Mouse (Mus musculus) hindbrain, embryonic 16.5 days (tissue): ENCODE results near the gene Zfp526. TPM values are rescaled to one million over a fixed set of nuclear protein-coding genes. Genes with fewer than 3 reads are reported as not detected.

Source experiments
- ATAC-seq: fragments of 200-750 bp; cut with Nextera tagmentation; 2 replicates; pipeline ENCODE4 v1.8.0; 2017; ENCODE audit warnings: moderate TSS enrichment, moderate library complexity
- H3K27ac ChIP-seq: fragments of 300-500 bp; sonication (generic); 2 replicates; pipeline ENCODE4 v1.5.1; 2014; ENCODE audit warnings: low read depth, mild to moderate bottlenecking, control low read depth, low read length, moderate library complexity
- H3K27me3 ChIP-seq: fragments of 300-500 bp; sonication (generic); replicated peaks from 2 replicates; pipeline ENCODE4 v1.6.1; 2014; ENCODE audit warnings: low read length; ENCODE audit not compliant: control insufficient read depth, insufficient read depth
- H3K36me3 ChIP-seq: fragments of 300-500 bp; sonication (generic); 2 replicates; pipeline ENCODE4 v1.6.1; 2014; ENCODE audit warnings: mild to moderate bottlenecking, low read length, moderate library complexity, mixed read lengths; ENCODE audit not compliant: control insufficient read depth, insufficient read depth
- H3K4me1 ChIP-seq: fragments of 300-500 bp; sonication (generic); 2 replicates; pipeline ENCODE4 v1.6.1; 2014; ENCODE audit warnings: low read depth, low read length; ENCODE audit not compliant: control insufficient read depth, insufficient read depth
- H3K4me2 ChIP-seq: fragments of 300-500 bp; sonication (generic); 2 replicates; pipeline ENCODE4 v1.6.1; 2014; ENCODE audit warnings: mild to moderate bottlenecking, low read length, control low read depth, moderate library complexity
- H3K4me3 ChIP-seq: fragments of 300-500 bp; sonication (generic); 2 replicates; pipeline ENCODE4 v1.5.1; 2014; ENCODE audit warnings: mild to moderate bottlenecking, low read length, control low read depth, moderate library complexity
- H3K9ac ChIP-seq: fragments of 300-500 bp; sonication (generic); 2 replicates; pipeline ENCODE4 v1.6.1; 2014; ENCODE audit warnings: low read depth, mild to moderate bottlenecking, control low read depth, low read length, moderate library complexity
- H3K9me3 ChIP-seq: fragments of 300-500 bp; sonication (generic); 2 replicates; pipeline ENCODE4 v1.6.1; 2014; ENCODE audit warnings: mild to moderate bottlenecking, low read length, moderate library complexity; ENCODE audit not compliant: control insufficient read depth
- WGBS: fragments of 180-500 bp; shearing (Covaris S2); extraction: QIAGEN DNeasy Blood & Tissue Kit; methylation state at CpG from one replicate; pipeline ENCODE4 v1.1.7; 2014; 5-methylcytosine and 5-hydroxymethylcytosine counted together
- polyA plus RNA-seq: library from polyadenylated mRNA; unstranded; fragments of >200 nt; fragmentation: Nextera tagmentation; extraction: Ambion mirVana; gene quantifications from 2 replicates; pipeline ENCODE4 v1.2.1, GENCODE M21; 2015

The Zfp526 gene
- polyA plus RNA-seq = 1.6 and 1.8 TPM in 2 replicates

- ATAC-seq = peak; percentile 96
- Histone ChIP-seq H3K9me3 (no peaks in the 10 kb centered on the region), H3K27me3 (no peaks in the 10 kb centered on the region), H3K9ac (peak within 1 kb of the TSS; percentile 85), H3K4me2 (peak within 1 kb of the TSS; percentile 92), H3K4me3 (peak within 1 kb of the TSS; percentile 78), H3K36me3 (peaks cover 23% of the 10 kb centered on the region), H3K4me1 (peaks cover 27% of the 10 kb centered on the region), H3K27ac (peak within 1 kb of the TSS; percentile 91)
- WGBS = under 1% methylated on average over 44 of the region's 45 CpGs
Measured at GRCm38 (mm10) chr7:25221102-25221883, at the start of gene Zfp526. TSS of gene Zfp526 (plus strand) at chr7:25221425.

- H3K4me1 ChIP-seq = peaks cover 31% of the 10 kb centered on the region
Measured at GRCm38 (mm10) chr7:25172669-25173068, 48.6 kb upstream of the Zfp526 start.

GRCm38 (mm10) chr7:25174343-25174742, 46.9 kb upstream of the Zfp526 start:
- peak overlapping the region; percentile 34 for H3K27ac ChIP-seq
- 35% methylated on average over 10 of the region's 11 CpGs for WGBS
- H3K4me3 ChIP-seq = no peak overlapping the region
- H3K4me2 ChIP-seq = no peak overlapping the region; the same call in 1 of the 2 replicates
- peaks cover 34% of the 10 kb centered on the region for H3K4me1 ChIP-seq
- H3K9ac ChIP-seq = peak overlapping the region; percentile 48; the same call in 1 of the 2 replicates
- ATAC-seq = no peak
- H3K9me3 ChIP-seq = no peaks in the 10 kb centered on the region
- no peaks in the 10 kb centered on the region for H3K36me3 ChIP-seq
- no peaks in the 10 kb centered on the region for H3K27me3 ChIP-seq

More at GRCm38 (mm10) chr7:25172669-25173068, 48.6 kb upstream of the Zfp526 start:
- ATAC-seq = no peak
- Histone ChIP-seq H3K4me2 (peak overlapping the region; percentile 6; the same call in 1 of the 2 replicates), H3K4me3 (no peak overlapping the region), H3K9ac (no peak overlapping the region), H3K27ac (no peak overlapping the region), H3K36me3 (no peaks in the 10 kb centered on the region), H3K27me3 (no peaks in the 10 kb centered on the region), H3K9me3 (no peaks in the 10 kb centered on the region)
- WGBS = 18% methylated on average over 5 of the region's 5 CpGs

GRCm38 (mm10) chr7:25178317-25178716, 42.9 kb upstream of the Zfp526 start:
- Histone ChIP-seq H3K4me3 (peak overlapping the region; percentile 47), H3K27me3 (peaks cover 9% of the 10 kb centered on the region), H3K4me2 (peak overlapping the region; percentile 59), H3K9me3 (no peaks in the 10 kb centered on the region), H3K9ac (peak overlapping the region; percentile 79), H3K27ac (peak overlapping the region; percentile 94), H3K36me3 (no peaks in the 10 kb centered on the region), H3K4me1 (peaks cover 56% of the 10 kb centered on the region)
- WGBS = under 1% methylated on average over 15 of the region's 17 CpGs
- no peak for ATAC-seq

GRCm38 (mm10) chr7:25178787-25179605, 42.2 kb upstream of the Zfp526 start:
- no peaks in the 10 kb centered on the region for H3K9me3 ChIP-seq
- under 1% methylated on average over 56 of the region's 56 CpGs for WGBS
- H3K36me3 ChIP-seq = no peaks in the 10 kb centered on the region
- peak overlapping the region; percentile 59 for H3K4me2 ChIP-seq
- peak overlapping the region; percentile 47 for H3K4me3 ChIP-seq
- H3K27ac ChIP-seq = peak overlapping the region; percentile 94
- ATAC-seq = peak; percentile 74
- peaks cover 52% of the 10 kb centered on the region for H3K4me1 ChIP-seq
- H3K9ac ChIP-seq = peak overlapping the region; percentile 79
- peaks cover 9% of the 10 kb centered on the region for H3K27me3 ChIP-seq

GRCm38 (mm10) chr7:25179606-25180161, 41.5 kb upstream of the Zfp526 start, which contains the start of gene Pou2f2:
TSS of gene Pou2f2 (minus strand) at chr7:25179726.
- H3K4me3 ChIP-seq = peak within 1 kb of the TSS; percentile 47
- under 1% methylated on average over 39 of the region's 56 CpGs for WGBS
- peak within 1 kb of the TSS; percentile 79 for H3K9ac ChIP-seq
- H3K27ac ChIP-seq = peak within 1 kb of the TSS; percentile 94
- H3K27me3 ChIP-seq = peaks cover 9% of the 10 kb centered on the region
- no peaks in the 10 kb centered on the region for H3K9me3 ChIP-seq
- no peaks in the 10 kb centered on the region for H3K36me3 ChIP-seq
- peak within 1 kb of the TSS; percentile 59 for H3K4me2 ChIP-seq
- peaks cover 47% of the 10 kb centered on the region for H3K4me1 ChIP-seq
- peak; percentile 95 for ATAC-seq

GRCm38 (mm10) chr7:25180512-25180911, 40.7 kb upstream of the Zfp526 start:
- Histone ChIP-seq H3K4me1 (peaks cover 39% of the 10 kb centered on the region), H3K9me3 (no peaks in the 10 kb centered on the region), H3K4me2 (peak overlapping the region; percentile 59), H3K36me3 (no peaks in the 10 kb centered on the region), H3K9ac (peak overlapping the region; percentile 79; the same call in 1 of the 2 replicates), H3K27ac (peak overlapping the region; percentile 94), H3K27me3 (peaks cover 9% of the 10 kb centered on the region), H3K4me3 (peak overlapping the region; percentile 47)
- ATAC-seq = no peak
- 3% methylated on average over 6 of the region's 6 CpGs for WGBS

GRCm38 (mm10) chr7:25181331-25181790, 39.9 kb upstream of the Zfp526 start:
- no peak for ATAC-seq
- H3K4me1 ChIP-seq = peaks cover 37% of the 10 kb centered on the region
- H3K9ac ChIP-seq = peak overlapping the region; percentile 33
- H3K36me3 ChIP-seq = no peaks in the 10 kb centered on the region
- WGBS = 1% methylated on average over 15 of the region's 15 CpGs
- peak overlapping the region; percentile 59 for H3K4me2 ChIP-seq
- no peaks in the 10 kb centered on the region for H3K9me3 ChIP-seq
- peak overlapping the region; percentile 31 for H3K4me3 ChIP-seq
- H3K27me3 ChIP-seq = peaks cover 9% of the 10 kb centered on the region
- no peak overlapping the region for H3K27ac ChIP-seq
